Mouse (Mus musculus) T-cell, adult 2 months (primary cell): ENCODE results near the gene Sf1.

Source experiments
- DNase-seq: peaks from one replicate; pipeline ENCODE4 v3.0.0; 2022; ENCODE audit warnings: low spot score

Gene Sf1

GRCm38 (mm10) chr19:6375423-6376254 lies 12.1 kb downstream of the Sf1 start:
- no peak for DNase-seq

- DNase-seq: peak; percentile 41
Observed at GRCm38 (mm10) chr19:6376255-6376564, 12.7 kb downstream of the Sf1 start.

- no peak for DNase-seq
Observed at GRCm38 (mm10) chr19:6376643-6377042, 13.2 kb downstream of the Sf1 start.

GRCm38 (mm10) chr19:6377327-6378040 lies 14.0 kb downstream of the Sf1 start:
- DNase-seq: no peak

GRCm38 (mm10) chr19:6380411-6381166 lies 17.1 kb downstream of the Sf1 start:
- DNase-seq: no peak

GRCm38 (mm10) chr19:6381238-6381637 lies 17.7 kb downstream of the Sf1 start:
- DNase-seq: no peak

GRCm38 (mm10) chr19:6382323-6382924 lies 18.9 kb downstream of the Sf1 start:
- DNase-seq: no peak

GRCm38 (mm10) chr19:6383470-6383869 lies 20.0 kb downstream of the Sf1 start:
- no peak for DNase-seq

- DNase-seq: no peak
Observed at GRCm38 (mm10) chr19:6384128-6384527, 20.6 kb downstream of the Sf1 start, which contains the start of gene Pygm. TSS of gene Pygm (plus strand) at chr19:6384399.

- DNase-seq: no peak
Observed at GRCm38 (mm10) chr19:6384954-6385353, 21.5 kb downstream of the Sf1 start.

GRCm38 (mm10) chr19:6385419-6385818 lies 21.9 kb downstream of the Sf1 start:
- DNase-seq: no peak

- no peak for DNase-seq
Observed at GRCm38 (mm10) chr19:6385821-6386220, 22.3 kb downstream of the Sf1 start.

- no peak for DNase-seq
Observed at GRCm38 (mm10) chr19:6386234-6386633, 22.7 kb downstream of the Sf1 start.

GRCm38 (mm10) chr19:6388006-6388405 lies 24.5 kb downstream of the Sf1 start:
- DNase-seq: no peak

GRCm38 (mm10) chr19:6389803-6390202 lies 26.3 kb downstream of the Sf1 start:
- peak; percentile 65 for DNase-seq

- DNase-seq: no peak
Observed at GRCm38 (mm10) chr19:6390251-6390650, 26.8 kb downstream of the Sf1 start.

GRCm38 (mm10) chr19:6392743-6393393 lies 29.4 kb downstream of the Sf1 start:
- DNase-seq: peak; percentile 38

- no peak for DNase-seq
Observed at GRCm38 (mm10) chr19:6393637-6394036, 30.1 kb downstream of the Sf1 start.

GRCm38 (mm10) chr19:6396237-6396636 lies 32.7 kb downstream of the Sf1 start:
- DNase-seq: no peak

GRCm38 (mm10) chr19:6397582-6398249 lies 34.2 kb downstream of the Sf1 start:
- no peak for DNase-seq
